Mouse (Mus musculus) brain, embryonic 14.5 days (tissue): ENCODE data around the gene Mfn2.

ENCODE experiments used
- CTCF ChIP-seq: fragments of 200-500 bp; IDR thresholded peaks from 2 replicates; pipeline ENCODE4 v1.5.1; 2012; ENCODE audit warnings: inconsistent platforms, mild to moderate bottlenecking, moderate library complexity, borderline replicate concordance; ENCODE audit not compliant: insufficient read depth, insufficient read length; ENCODE audit errors: extremely low read depth
- POLR2A ChIP-seq: fragments of 200-500 bp; IDR thresholded peaks from 2 replicates; pipeline ENCODE4 v1.6.1; 2012; ENCODE audit warnings: mild to moderate bottlenecking, inconsistent platforms, borderline replicate concordance; ENCODE audit not compliant: poor library complexity, insufficient read depth, insufficient read length, severe bottlenecking; ENCODE audit errors: extremely low read depth

DNA sequence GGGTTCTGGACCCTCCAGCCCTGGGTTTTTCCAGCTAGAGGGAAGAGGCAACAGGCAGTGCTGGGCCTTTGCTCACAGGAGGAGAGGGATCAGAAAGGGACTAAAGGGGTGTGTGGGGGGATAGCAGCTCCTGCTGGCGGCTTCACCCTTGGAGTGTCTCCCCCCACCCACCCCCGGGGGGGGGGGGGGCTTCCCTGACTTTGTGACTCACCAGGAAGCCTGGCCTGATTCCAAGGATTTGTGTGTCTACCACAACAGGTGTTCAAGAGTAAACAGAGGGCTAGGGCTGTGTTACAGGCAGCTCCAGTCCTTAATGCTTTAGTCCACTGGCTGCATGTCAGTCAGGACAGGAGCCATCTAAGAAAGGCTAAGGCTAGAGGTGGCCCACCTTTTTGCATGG is 43.0 kb upstream of the Mfn2 start:
- TF ChIP-seq CTCF (no peak), POLR2A (no peak)
